Mouse (Mus musculus) C2C12 (cell line): ENCODE results near the gene Adpgk. TPM values are rescaled to one million over a fixed set of nuclear protein-coding genes. Genes with fewer than 3 reads are reported as not detected.

ENCODE experiments used
- H3K27me3 ChIP-seq: one replicate; pipeline ENCODE4 v1.6.1; 2011; ENCODE audit not compliant: control insufficient read depth, insufficient read depth, insufficient read length
- H3K36me3 ChIP-seq: one replicate; pipeline ENCODE4 v1.6.1; 2011; ENCODE audit not compliant: control insufficient read depth, insufficient read depth
- H3K4me3 ChIP-seq: one replicate; pipeline ENCODE4 v1.5.1; 2011; ENCODE audit warnings: mild to moderate bottlenecking, control low read depth; ENCODE audit not compliant: poor library complexity, insufficient read depth, severe bottlenecking
- H3K79me2 ChIP-seq: one replicate; pipeline ENCODE4 v1.6.1; 2011; ENCODE audit not compliant: control insufficient read depth, insufficient read depth
- H3K79me3 ChIP-seq: one replicate; pipeline ENCODE4 v1.6.1; 2011; ENCODE audit warnings: low read depth, control low read depth
- H3ac ChIP-seq: one replicate; pipeline ENCODE3; 2011; ENCODE audit warnings: low read depth; ENCODE audit not compliant: control insufficient read depth, insufficient read length
- CEBPB ChIP-seq: IDR thresholded peaks from one replicate; pipeline ENCODE4 v1.6.1; 2011; ENCODE audit warnings: low read depth, mild to moderate bottlenecking, control low read depth, moderate library complexity
- CTCF ChIP-seq: IDR thresholded peaks from one replicate; pipeline ENCODE4 v1.5.1; 2011; ENCODE audit not compliant: control insufficient read depth, insufficient read depth, insufficient read length
- FOSL1 ChIP-seq: IDR thresholded peaks from one replicate; pipeline ENCODE4 v1.8.0; 2011; ENCODE audit warnings: mild to moderate bottlenecking, low read length; ENCODE audit not compliant: poor library complexity, insufficient read depth, severe bottlenecking
- MAX ChIP-seq: IDR thresholded peaks from one replicate; pipeline ENCODE4 v1.6.1; 2011; ENCODE audit warnings: mild to moderate bottlenecking, control low read depth
- MYOD1 ChIP-seq: IDR thresholded peaks from one replicate; pipeline ENCODE4 v1.6.1; 2011; ENCODE audit warnings: low read depth; ENCODE audit not compliant: control insufficient read depth, insufficient read length
- MYOG ChIP-seq: IDR thresholded peaks from one replicate; pipeline ENCODE4 v1.6.1; 2011; ENCODE audit not compliant: control insufficient read depth, insufficient read length; ENCODE audit errors: extremely low read depth
- USF1 ChIP-seq: IDR thresholded peaks from one replicate; pipeline ENCODE4 v1.6.1; 2011; ENCODE audit warnings: low read depth, mild to moderate bottlenecking, control low read depth, moderate library complexity
- polyA plus RNA-seq: library from polyadenylated mRNA; unstranded; fragments of >200 nt; fragmentation: generic; extraction: Trizol; gene quantifications from one replicate; pipeline ENCODE4 v1.2.1, GENCODE M21; 2012; ENCODE audit warnings: missing spikeins

Adpgk gene
- polyA plus RNA-seq, 1 experiment: 28.7 TPM

DNA sequence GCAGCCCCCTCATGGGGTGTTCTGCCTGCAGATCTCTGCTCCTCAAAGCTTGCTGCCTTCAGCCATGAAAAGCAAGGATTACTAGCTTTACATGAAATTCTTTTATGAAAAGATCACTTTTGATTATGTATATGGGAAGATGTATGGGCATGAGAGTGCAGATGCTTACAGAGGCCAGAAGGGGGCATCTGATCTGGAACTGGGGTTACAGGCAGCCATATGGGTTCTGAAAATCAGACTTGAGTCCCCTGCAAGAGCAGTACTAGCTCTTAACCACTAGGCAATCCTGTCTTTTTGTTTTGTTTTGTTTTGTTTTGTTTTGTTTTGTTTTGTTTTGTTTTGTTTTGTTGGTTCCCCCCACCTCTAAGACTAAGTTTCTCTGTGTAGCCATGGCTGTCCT, 18.2 kb upstream of the Adpgk start:
- TF ChIP-seq MYOG (no peak), CTCF (no peak), MAX (no peak), CEBPB (no peak), FOSL1 (no peak), USF1 (no peak), MYOD1 (no peak)
- H3K4me3 ChIP-seq: no peak overlapping the region
- H3ac ChIP-seq: no peak overlapping the region
- H3K36me3 ChIP-seq: no peaks in the 10 kb centered on the region
- no peaks in the 10 kb centered on the region for H3K79me2 ChIP-seq
- no peaks in the 10 kb centered on the region for H3K79me3 ChIP-seq
- no peaks in the 10 kb centered on the region for H3K27me3 ChIP-seq

DNA sequence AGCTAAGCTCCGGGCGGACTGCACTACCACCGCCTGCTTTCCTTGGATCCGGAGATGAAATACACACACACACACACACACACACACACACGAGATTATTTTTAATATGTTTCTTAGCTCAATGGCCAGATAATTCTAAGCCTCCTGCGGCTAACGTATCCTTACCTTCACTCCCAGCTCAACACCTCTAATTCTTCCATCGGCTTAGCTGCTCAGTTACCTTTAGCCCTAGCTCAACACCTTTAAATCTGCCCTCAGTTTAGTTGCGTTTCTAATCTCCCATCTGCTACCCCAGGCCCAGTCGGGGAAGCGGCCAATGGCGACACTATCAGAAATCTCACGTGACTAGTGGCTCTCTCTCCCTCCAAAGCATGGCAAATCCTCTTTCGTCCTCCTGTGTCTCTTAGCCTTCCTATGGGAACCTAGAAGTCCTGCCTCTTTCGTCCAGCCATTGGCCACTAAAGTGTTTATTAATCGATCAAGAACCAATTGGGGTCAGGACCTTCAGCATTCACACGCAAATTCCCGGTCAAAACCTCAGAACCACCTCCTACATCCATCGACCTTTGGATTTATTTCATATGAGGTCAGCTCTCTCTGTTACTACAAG, 16.4 kb upstream of the Adpgk start:
- Histone ChIP-seq H3K36me3 (no peaks in the 10 kb centered on the region), H3K79me3 (no peaks in the 10 kb centered on the region), H3K27me3 (no peaks in the 10 kb centered on the region), H3K4me3 (no peak overlapping the region), H3K79me2 (no peaks in the 10 kb centered on the region), H3ac (no peak overlapping the region)
- TF ChIP-seq MAX (no peak), FOSL1 (no peak), USF1 (no peak), CTCF (no peak), CEBPB (no peak), MYOG (no peak), MYOD1 (no peak)

- Histone ChIP-seq H3K36me3 (no peaks in the 10 kb centered on the region), H3K79me2 (no peaks in the 10 kb centered on the region), H3ac (no peak overlapping the region), H3K4me3 (no peak overlapping the region), H3K27me3 (no peaks in the 10 kb centered on the region), H3K79me3 (no peaks in the 10 kb centered on the region)
- TF ChIP-seq MYOD1 (no peak), CTCF (no peak), MYOG (no peak)
Observed at GRCm38 (mm10) chr9:59278199-59278598, 13.2 kb upstream of the Adpgk start.

- H3K79me2 ChIP-seq: no peaks in the 10 kb centered on the region
- no peak overlapping the region for H3ac ChIP-seq
- no peak overlapping the region for H3K4me3 ChIP-seq
- H3K36me3 ChIP-seq: no peaks in the 10 kb centered on the region
- TF ChIP-seq MAX (no peak), FOSL1 (no peak), CTCF (no peak), CEBPB (no peak), MYOD1 (no peak), MYOG (no peak), USF1 (no peak)
- no peaks in the 10 kb centered on the region for H3K27me3 ChIP-seq
- H3K79me3 ChIP-seq: no peaks in the 10 kb centered on the region
Observed at GRCm38 (mm10) chr9:59278694-59279093, 12.7 kb upstream of the Adpgk start.

- H3K79me3 ChIP-seq: no peaks in the 10 kb centered on the region
- no peaks in the 10 kb centered on the region for H3K79me2 ChIP-seq
- TF ChIP-seq CEBPB (no peak), USF1 (no peak), MAX (no peak), FOSL1 (no peak), MYOD1 (no peak), CTCF (no peak), MYOG (no peak)
- no peaks in the 10 kb centered on the region for H3K36me3 ChIP-seq
- no peak overlapping the region for H3ac ChIP-seq
- no peak overlapping the region for H3K4me3 ChIP-seq
- no peaks in the 10 kb centered on the region for H3K27me3 ChIP-seq
Observed at GRCm38 (mm10) chr9:59280888-59281287, 10.5 kb upstream of the Adpgk start.

DNA sequence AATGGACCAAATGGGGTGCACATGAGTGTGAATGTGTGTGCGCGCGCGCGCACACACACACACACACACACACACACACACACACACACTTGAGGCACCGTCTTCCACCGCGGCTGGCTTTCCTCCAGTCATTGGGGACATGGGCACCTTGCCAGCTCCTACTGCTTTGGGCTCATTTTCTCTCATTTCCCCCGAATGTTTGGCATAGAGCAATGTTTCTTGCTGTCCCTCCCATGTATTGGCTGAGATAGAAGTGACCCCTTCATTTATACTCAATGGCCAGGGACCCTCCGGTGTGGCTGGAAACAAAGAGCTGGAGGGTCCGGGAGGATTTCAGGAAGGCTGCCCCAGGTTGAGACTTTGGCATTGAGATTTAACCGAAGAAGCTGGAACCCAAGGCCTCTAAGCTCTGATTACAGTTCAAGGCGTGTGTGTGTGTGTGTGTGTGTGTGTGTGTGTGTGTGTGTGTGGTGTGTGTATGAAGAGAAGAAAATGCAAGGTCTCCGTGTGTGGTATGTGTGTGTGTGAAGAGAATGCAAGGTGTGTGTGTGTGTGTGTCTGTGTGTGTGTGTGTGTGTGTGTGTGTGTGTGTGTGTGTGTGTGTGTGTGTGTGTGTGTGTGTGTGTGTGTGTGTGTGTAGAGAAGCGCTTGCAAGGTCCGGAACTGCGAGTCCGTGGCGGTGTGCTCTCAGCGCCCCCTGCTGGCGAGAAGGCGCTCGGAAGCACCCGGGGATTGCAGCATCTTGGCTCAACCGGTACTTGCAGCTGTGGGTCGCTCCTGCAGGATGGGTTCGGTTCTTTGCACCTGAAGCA, 9.3 kb upstream of the Adpgk start:
- H3ac ChIP-seq: no peak overlapping the region
- H3K79me2 ChIP-seq: no peaks in the 10 kb centered on the region
- no peaks in the 10 kb centered on the region for H3K27me3 ChIP-seq
- no peak overlapping the region for H3K4me3 ChIP-seq
- H3K36me3 ChIP-seq: no peaks in the 10 kb centered on the region
- H3K79me3 ChIP-seq: no peaks in the 10 kb centered on the region
- TF ChIP-seq MYOD1: no peak
- peak; percentile 92 for TF ChIP-seq CTCF
- TF ChIP-seq CEBPB: no peak
- no peak for TF ChIP-seq MYOG
